Mouse (Mus musculus) heart, postnatal 0 days (tissue): ENCODE measurements around the gene Cers1. TPM values are rescaled to one million over a fixed set of nuclear protein-coding genes. Genes with fewer than 3 reads are reported as not detected.

Experiments
- ATAC-seq: fragments of 200-750 bp; cut with Nextera tagmentation; 2 replicates; pipeline ENCODE4 v1.8.0; 2017; ENCODE audit warnings: low read depth, moderate number of reproducible peaks, moderate library complexity; ENCODE audit not compliant: insufficient read depth
- DNase-seq: peaks from one replicate; pipeline ENCODE4 v3.0.0-alpha.2; 2016; ENCODE audit warnings: low spot score
- H3K27ac ChIP-seq: fragments of 300-500 bp; sonication (generic); 2 replicates; pipeline ENCODE4 v1.5.1; 2014; ENCODE audit warnings: low read depth, mild to moderate bottlenecking
- H3K27me3 ChIP-seq: fragments of 300-500 bp; sonication (generic); 2 replicates; pipeline ENCODE4 v1.6.1; 2014; ENCODE audit warnings: low read length, mixed read lengths; ENCODE audit not compliant: control insufficient read depth, insufficient read depth
- H3K36me3 ChIP-seq: fragments of 300-500 bp; sonication (generic); replicated peaks from 2 replicates; pipeline ENCODE4 v1.6.1; 2014; ENCODE audit warnings: low read length, mixed read lengths; ENCODE audit not compliant: control insufficient read depth, insufficient read depth
- H3K4me1 ChIP-seq: fragments of 300-500 bp; sonication (generic); 2 replicates; pipeline ENCODE4 v1.6.1; 2014; ENCODE audit warnings: antibody characterized with exemption; ENCODE audit not compliant: control insufficient read depth, insufficient read depth
- H3K4me2 ChIP-seq: fragments of 300-500 bp; sonication (generic); 2 replicates; pipeline ENCODE4 v1.6.1; 2014; ENCODE audit warnings: low read depth, mild to moderate bottlenecking, low read length, moderate library complexity
- H3K4me3 ChIP-seq: fragments of 300-500 bp; sonication (generic); 2 replicates; pipeline ENCODE4 v1.5.1; 2014; ENCODE audit warnings: low read depth, low read length
- H3K9ac ChIP-seq: fragments of 300-500 bp; sonication (generic); replicated peaks from 2 replicates; pipeline ENCODE4 v1.6.1; 2014; ENCODE audit warnings: low read depth, low read length, mixed read lengths
- H3K9me3 ChIP-seq: fragments of 300-500 bp; sonication (generic); replicated peaks from 2 replicates; pipeline ENCODE4 v1.6.1; 2016; ENCODE audit warnings: low read length; ENCODE audit not compliant: control insufficient read depth
- CTCF ChIP-seq: IDR thresholded peaks from 2 replicates; pipeline ENCODE4 v1.5.1; 2016; ENCODE audit warnings: antibody characterized with exemption, control low read depth, low read depth
- EP300 ChIP-seq: IDR thresholded peaks from 2 replicates; pipeline ENCODE4 v1.6.1; 2016; ENCODE audit warnings: antibody characterized with exemption, low read depth
- WGBS: fragments of 180-500 bp; shearing (Covaris S2); extraction: QIAGEN DNeasy Blood & Tissue Kit; methylation state at CpG from one replicate; pipeline ENCODE4 v1.1.7; 2014; 5-methylcytosine and 5-hydroxymethylcytosine counted together
- polyA plus RNA-seq: library from polyadenylated mRNA; unstranded; fragments of >200 nt; fragmentation: Nextera tagmentation; extraction: Ambion mirVana; gene quantifications from 2 replicates; pipeline ENCODE4 v1.2.1, GENCODE M21; 2015
- total RNA-seq: library from RNA; depleted of rRNA; stranded (reverse); fragments of >200 nt; gene quantifications from 2 replicates; pipeline ENCODE4 v1.2.3, GENCODE M21; 2014; ENCODE audit warnings: low replicate concordance; rRNA removed

Cers1 gene
- total and polyA plus RNA-seq, 2 experiments from 2014 or later = 0.27 to 0.80 TPM

GRCm38 (mm10) chr8:70375212-70375859 lies 59.8 kb downstream of the Cers1 start:
- DNase-seq = no peak
- peaks cover 73% of the 10 kb centered on the region for H3K27me3 ChIP-seq
- no peak overlapping the region for H3K4me2 ChIP-seq
- no peaks in the 10 kb centered on the region for H3K9me3 ChIP-seq
- no peak overlapping the region for H3K27ac ChIP-seq
- TF ChIP-seq EP300 = no peak
- H3K9ac ChIP-seq = no peak overlapping the region
- 0 out of 2 replicates have a peak, but pooled peaks cover 10% of the 10 kb centered on the region for H3K4me1 ChIP-seq
- WGBS = 4% methylated on average over 35 of the region's 35 CpGs
- peak overlapping the region; percentile 8; the same call in 1 of the 2 replicates for H3K4me3 ChIP-seq
- ATAC-seq = no peak
- H3K36me3 ChIP-seq = no peaks in the 10 kb centered on the region

GRCm38 (mm10) chr8:70376275-70376741 lies 60.7 kb downstream of the Cers1 start:
- Histone ChIP-seq H3K9ac (no peak overlapping the region), H3K4me2 (no peak overlapping the region), H3K27me3 (peaks cover 73% of the 10 kb centered on the region), H3K4me3 (peak overlapping the region; percentile 14; the same call in 1 of the 2 replicates), H3K27ac (no peak overlapping the region), H3K36me3 (no peaks in the 10 kb centered on the region), H3K4me1 (0 out of 2 replicates have a peak, but pooled peaks cover 10% of the 10 kb centered on the region), H3K9me3 (no peaks in the 10 kb centered on the region)
- ATAC-seq (no peak), DNase-seq (no peak)
- no peak for TF ChIP-seq CTCF
- TF ChIP-seq EP300 = no peak
- 8% methylated on average over 37 of the region's 37 CpGs for WGBS

DNA sequence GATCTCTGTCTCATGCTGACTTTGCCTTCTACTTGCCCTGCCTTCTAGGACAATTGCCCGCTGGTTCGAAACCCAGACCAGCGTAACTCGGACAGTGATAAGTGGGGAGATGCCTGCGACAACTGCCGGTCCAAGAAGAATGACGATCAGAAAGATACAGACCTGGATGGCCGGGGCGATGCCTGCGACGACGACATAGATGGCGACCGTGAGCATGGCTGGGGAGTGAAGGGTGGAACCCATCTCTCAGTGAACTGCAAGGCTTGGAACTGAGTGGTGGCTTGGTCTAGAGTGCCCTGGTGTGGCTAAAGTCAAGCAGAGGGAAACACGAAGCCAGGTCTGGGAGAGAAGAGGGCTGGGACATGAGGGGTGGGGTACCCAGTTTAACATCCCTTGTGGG lies 61.5 kb downstream of the Cers1 start:
- ATAC-seq = no peak
- H3K4me2 ChIP-seq = no peak overlapping the region
- H3K27me3 ChIP-seq = peaks cover 70% of the 10 kb centered on the region

GRCm38 (mm10) chr8:70380069-70380468 lies 64.5 kb downstream of the Cers1 start:
- H3K27ac ChIP-seq = no peak overlapping the region
- no peaks in the 10 kb centered on the region for H3K9me3 ChIP-seq
- H3K4me3 ChIP-seq = no peak overlapping the region
- ATAC-seq = no peak
- peaks cover 41% of the 10 kb centered on the region for H3K27me3 ChIP-seq
- no peak overlapping the region for H3K4me2 ChIP-seq
- TF ChIP-seq EP300 (no peak), CTCF (no peak)
- DNase-seq = no peak
- WGBS = 70% methylated on average over 12 of the region's 12 CpGs
- no peaks in the 10 kb centered on the region for H3K4me1 ChIP-seq
- no peaks in the 10 kb centered on the region for H3K36me3 ChIP-seq
- no peak overlapping the region for H3K9ac ChIP-seq

More for the DNA sequence above, 61.5 kb downstream of the Cers1 start:
- Histone ChIP-seq H3K4me1 (0 out of 2 replicates have a peak, but pooled peaks cover 10% of the 10 kb centered on the region), H3K9ac (no peak overlapping the region), H3K27ac (no peak overlapping the region), H3K36me3 (no peaks in the 10 kb centered on the region), H3K4me3 (no peak overlapping the region), H3K9me3 (no peaks in the 10 kb centered on the region)
- WGBS = 17% methylated on average over 15 of the region's 15 CpGs
- TF ChIP-seq EP300 (no peak), CTCF (no peak)
- no peak for DNase-seq

Other genes starting within 250 kb of the Cers1 start
- gene Tm6sf2, start 242.9 kb upstream of the Cers1 start, total RNA-seq = 2.1 TPM in 1 of 2 replicates, not detected in the other
- gene Tm6sf2, start 242.9 kb upstream of the Cers1 start, polyA plus RNA-seq = 1.0 and 1.3 TPM in 2 replicates
- gene Hapln4, start 232.3 kb upstream of the Cers1 start, total RNA-seq = not detected in 2 replicates
- not detected in 2 replicates for gene Hapln4, start 232.3 kb upstream of the Cers1 start, polyA plus RNA-seq
- gene Ncan, start 194.9 kb upstream of the Cers1 start, total RNA-seq = 0.35 TPM in 1 of 2 replicates, not detected in the other
- 0.10 and 0.12 TPM in 2 replicates for gene Ncan, start 194.9 kb upstream of the Cers1 start, polyA plus RNA-seq
- 2.9 and 10.3 TPM in 2 replicates for gene Nr2c2ap, start 184.4 kb upstream of the Cers1 start, total RNA-seq
- gene Nr2c2ap, start 184.4 kb upstream of the Cers1 start, polyA plus RNA-seq = 29.2 and 32.5 TPM in 2 replicates
- 29.4 and 48.4 TPM in 2 replicates for gene Rfxank, start 176.6 kb upstream of the Cers1 start, total RNA-seq
- 22.5 and 23.9 TPM in 2 replicates for gene Rfxank, start 176.6 kb upstream of the Cers1 start, polyA plus RNA-seq
- gene Borcs8, start 176.3 kb upstream of the Cers1 start, total RNA-seq = 34.3 and 68.4 TPM in 2 replicates
- gene Borcs8, start 176.3 kb upstream of the Cers1 start, polyA plus RNA-seq = 32.1 and 34.5 TPM in 2 replicates
- not detected in 2 replicates for gene Mef2b, start 176.1 kb upstream of the Cers1 start, total RNA-seq
- gene Mef2b, start 176.1 kb upstream of the Cers1 start, polyA plus RNA-seq = 0.20 TPM in 1 of 2 replicates, not detected in the other
- gene Tmem161a, start 143.4 kb upstream of the Cers1 start, total RNA-seq = 155 and 174 TPM in 2 replicates
- gene Tmem161a, start 143.4 kb upstream of the Cers1 start, polyA plus RNA-seq = 120 and 132 TPM in 2 replicates
- 20.6 and 29.1 TPM in 2 replicates for gene Slc25a42, start 103.5 kb upstream of the Cers1 start, total RNA-seq
- gene Slc25a42, start 103.5 kb upstream of the Cers1 start, polyA plus RNA-seq = 16.5 and 19.1 TPM in 2 replicates
- 32.0 and 48.7 TPM in 2 replicates for gene Sugp2, start 81.5 kb upstream of the Cers1 start, total RNA-seq
- gene Sugp2, start 81.5 kb upstream of the Cers1 start, polyA plus RNA-seq = 14.5 and 15.5 TPM in 2 replicates
- 20.1 and 26.5 TPM in 2 replicates for gene Armc6, start 81.3 kb upstream of the Cers1 start, total RNA-seq
- 11.9 and 13.1 TPM in 2 replicates for gene Armc6, start 81.3 kb upstream of the Cers1 start, polyA plus RNA-seq
- 29.1 and 38.9 TPM in 2 replicates for gene Homer3, start 32.9 kb upstream of the Cers1 start, total RNA-seq
- gene Homer3, start 32.9 kb upstream of the Cers1 start, polyA plus RNA-seq = 19.5 TPM in 2 replicates
- gene Ddx49, start 13.3 kb upstream of the Cers1 start, total RNA-seq = 33.1 and 35.6 TPM in 2 replicates
- gene Ddx49, start 13.3 kb upstream of the Cers1 start, polyA plus RNA-seq = 24.4 and 26.7 TPM in 2 replicates
- gene Cope, start 13.3 kb upstream of the Cers1 start, total RNA-seq = 154 and 193 TPM in 2 replicates
- gene Cope, start 13.3 kb upstream of the Cers1 start, polyA plus RNA-seq = 294 and 295 TPM in 2 replicates
- not detected in 2 replicates for gene Gdf1, start 14.0 kb downstream of the Cers1 start, total RNA-seq
- 0.18 and 0.20 TPM in 2 replicates for gene Gdf1, start 14.0 kb downstream of the Cers1 start, polyA plus RNA-seq
- 16.5 and 26.3 TPM in 2 replicates for gene Upf1, start 37.5 kb downstream of the Cers1 start, total RNA-seq
- 7.0 and 7.5 TPM in 2 replicates for gene Upf1, start 37.5 kb downstream of the Cers1 start, polyA plus RNA-seq
- gene Comp, start 57.8 kb downstream of the Cers1 start, total RNA-seq = 3.2 and 9.8 TPM in 2 replicates
- gene Comp, start 57.8 kb downstream of the Cers1 start, polyA plus RNA-seq = 4.2 and 4.4 TPM in 2 replicates
- gene Crtc1, start 123.8 kb downstream of the Cers1 start, total RNA-seq = 6.0 and 6.5 TPM in 2 replicates
- 6.0 and 6.9 TPM in 2 replicates for gene Crtc1, start 123.8 kb downstream of the Cers1 start, polyA plus RNA-seq
- gene Klhl26, start 161.2 kb downstream of the Cers1 start, total RNA-seq = 15.8 and 22.6 TPM in 2 replicates
- gene Klhl26, start 161.2 kb downstream of the Cers1 start, polyA plus RNA-seq = 7.1 and 8.7 TPM in 2 replicates
- not detected in 2 replicates for gene Tmem59l, start 171.6 kb downstream of the Cers1 start, total RNA-seq
- gene Tmem59l, start 171.6 kb downstream of the Cers1 start, polyA plus RNA-seq = not detected in 2 replicates
- gene Crlf1, start 177.4 kb downstream of the Cers1 start, total RNA-seq = not detected in 2 replicates
- gene Crlf1, start 177.4 kb downstream of the Cers1 start, polyA plus RNA-seq = 0.16 and 0.66 TPM in 2 replicates
- 121 and 145 TPM in 2 replicates for gene Rex1bd, start 191.0 kb downstream of the Cers1 start, total RNA-seq
- gene Rex1bd, start 191.0 kb downstream of the Cers1 start, polyA plus RNA-seq = 139 and 146 TPM in 2 replicates
- gene Uba52, start 195.0 kb downstream of the Cers1 start, total RNA-seq = 887 and 1,064 TPM in 2 replicates
- 1,011 and 1,075 TPM in 2 replicates for gene Uba52, start 195.0 kb downstream of the Cers1 start, polyA plus RNA-seq
- 422 and 440 TPM in 2 replicates for gene Fkbp8, start 211.9 kb downstream of the Cers1 start, total RNA-seq
- gene Fkbp8, start 211.9 kb downstream of the Cers1 start, polyA plus RNA-seq = 195 and 200 TPM in 2 replicates
- gene Kxd1, start 212.2 kb downstream of the Cers1 start, total RNA-seq = 110 and 120 TPM in 2 replicates
- 93.5 and 96.7 TPM in 2 replicates for gene Kxd1, start 212.2 kb downstream of the Cers1 start, polyA plus RNA-seq
- gene Ell, start 223.7 kb downstream of the Cers1 start, total RNA-seq = 7.3 and 13.9 TPM in 2 replicates
- gene Ell, start 223.7 kb downstream of the Cers1 start, polyA plus RNA-seq = 7.9 and 9.1 TPM in 2 replicates